Comparison of ENCODE assay signal across 16 mouse cellular contexts in genomic region chr16:59880073-59880472, GRCm38 (mm10).
"Had no signal": no experiment of that assay in that cellular context is flagged by ENCODE, and none has a peak within 500 bp of the region (broad histone marks: within the 10 kb centered on the region; RNA-seq: fewer than 3 reads in every experiment).

No protein-coding gene starts in this region.

- H3K4me3 ChIP-seq: neural tube, embryonic 13.5 days; neural tube, embryonic 15.5 days; stomach, embryonic 15.5 days had no signal

- DNase-seq: retina, postnatal 1 day; right cerebral cortex, adult 18-20 months; right cerebral cortex, postnatal 14 days; right cerebral cortex, postnatal 25 days; right cerebral cortex, postnatal 4 days; spleen, adult 18-20 months; thymus, adult 18-20 months; thymus, adult 2 months; thymus, postnatal 14 days; thymus, postnatal 25 days; thymus, postnatal 36 days; thymus, postnatal 4 days had no signal

- H3K36me3 ChIP-seq: neural tube, embryonic 13.5 days; neural tube, embryonic 15.5 days; stomach, embryonic 15.5 days had no signal

- H3K9me3 ChIP-seq: neural tube, embryonic 13.5 days; neural tube, embryonic 15.5 days; stomach, embryonic 15.5 days had no signal

- H3K4me1 ChIP-seq: neural tube, embryonic 13.5 days; neural tube, embryonic 15.5 days; stomach, embryonic 15.5 days had no signal

- H3K9ac ChIP-seq: neural tube, embryonic 13.5 days; neural tube, embryonic 15.5 days; stomach, embryonic 15.5 days had no signal

- H3K27ac ChIP-seq: neural tube, embryonic 13.5 days; neural tube, embryonic 15.5 days; stomach, embryonic 15.5 days; stomach, postnatal 0 days had no signal

- H3K4me2 ChIP-seq: neural tube, embryonic 13.5 days; neural tube, embryonic 15.5 days; stomach, embryonic 15.5 days had no signal

- H3K27me3 ChIP-seq: neural tube, embryonic 13.5 days; neural tube, embryonic 15.5 days; stomach, embryonic 15.5 days had no signal
